Mouse (Mus musculus) cortical plate, adult 2 months (tissue): Measurements from ENCODE around the gene Gm5134. TPM values are rescaled to one million over a fixed set of nuclear protein-coding genes. Genes with fewer than 3 reads are reported as not detected.

Experiments
- H3K27ac ChIP-seq: fragments of 200-500 bp; 2 replicates; pipeline ENCODE4 v1.5.1; 2012; ENCODE audit warnings: low read length, control low read depth, inconsistent platforms; ENCODE audit not compliant: insufficient read depth
- H3K4me1 ChIP-seq: fragments of 200-500 bp; 2 replicates; pipeline ENCODE4 v1.6.1; 2011; ENCODE audit warnings: low read length; ENCODE audit not compliant: control insufficient read depth, insufficient read depth
- H3K4me3 ChIP-seq: fragments of 200-500 bp; 2 replicates; pipeline ENCODE4 v1.5.1; 2011; ENCODE audit warnings: mild to moderate bottlenecking, low read length, control low read depth; ENCODE audit not compliant: insufficient read depth
- CTCF ChIP-seq: fragments of 200-500 bp; IDR thresholded peaks from 2 replicates; pipeline ENCODE4 v1.5.1; 2011; ENCODE audit warnings: mild to moderate bottlenecking, control low read depth, low read length; ENCODE audit not compliant: insufficient read depth; ENCODE audit errors: extremely low read depth
- POLR2A ChIP-seq: fragments of 200-500 bp; IDR thresholded peaks from 2 replicates; pipeline ENCODE4 v1.6.1; 2011; ENCODE audit warnings: mild to moderate bottlenecking, low read length, control low read depth; ENCODE audit not compliant: insufficient read depth; ENCODE audit errors: extremely low read depth
- polyA plus RNA-seq: library from polyadenylated mRNA; depleted of rRNA; stranded (reverse); fragments of >200 nt; gene quantifications from 2 replicates; pipeline ENCODE4 v1.2.3, GENCODE M21; 2012

Gene Gm5134
- polyA plus RNA-seq, 1 experiment: 0.08 TPM

DNA sequence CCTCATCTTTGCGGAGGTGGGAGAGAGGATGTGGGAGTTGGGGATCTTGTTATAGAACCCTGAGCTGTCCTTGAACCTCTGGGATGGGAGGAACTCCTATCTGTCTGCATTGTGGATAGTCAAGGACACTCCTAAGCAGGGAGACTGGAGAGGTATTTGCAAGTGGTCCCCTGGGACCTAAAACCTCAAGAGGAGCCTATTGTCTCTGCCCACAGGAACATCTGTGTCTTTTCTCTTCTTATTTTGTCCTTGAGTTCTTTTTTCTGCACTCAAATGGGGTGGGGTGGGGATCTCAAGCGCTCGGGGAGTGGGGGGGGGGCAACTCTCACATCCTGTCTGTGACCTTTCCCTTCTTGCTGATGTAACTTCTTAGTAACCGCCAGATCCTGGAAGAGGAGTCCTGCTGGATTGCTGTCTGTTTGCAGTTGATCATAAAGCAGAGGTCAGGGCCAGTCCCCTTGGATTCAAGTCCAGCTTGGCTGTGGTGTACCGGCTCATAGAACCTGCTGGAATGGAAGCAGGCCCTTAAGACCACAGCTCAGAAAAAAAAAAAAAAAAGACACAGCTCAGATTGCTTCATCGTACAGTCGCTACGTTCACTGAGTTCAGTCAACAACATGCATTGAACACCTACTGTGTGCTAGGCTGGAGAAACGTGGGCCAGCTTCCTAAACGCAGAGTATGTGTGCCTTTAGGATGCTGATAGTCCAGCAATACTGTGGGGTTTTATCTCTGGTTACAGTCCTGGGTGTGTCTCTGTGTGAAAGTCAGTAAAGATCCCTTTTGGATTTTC is 16.3 kb upstream of the Gm5134 start:
- Histone ChIP-seq H3K27ac (no peak overlapping the region), H3K4me1 (peaks cover 4% of the 10 kb centered on the region), H3K4me3 (peak overlapping the region; percentile 77; the same call in 1 of the 2 replicates)
- no peak for TF ChIP-seq POLR2A
- no peak for TF ChIP-seq CTCF

DNA sequence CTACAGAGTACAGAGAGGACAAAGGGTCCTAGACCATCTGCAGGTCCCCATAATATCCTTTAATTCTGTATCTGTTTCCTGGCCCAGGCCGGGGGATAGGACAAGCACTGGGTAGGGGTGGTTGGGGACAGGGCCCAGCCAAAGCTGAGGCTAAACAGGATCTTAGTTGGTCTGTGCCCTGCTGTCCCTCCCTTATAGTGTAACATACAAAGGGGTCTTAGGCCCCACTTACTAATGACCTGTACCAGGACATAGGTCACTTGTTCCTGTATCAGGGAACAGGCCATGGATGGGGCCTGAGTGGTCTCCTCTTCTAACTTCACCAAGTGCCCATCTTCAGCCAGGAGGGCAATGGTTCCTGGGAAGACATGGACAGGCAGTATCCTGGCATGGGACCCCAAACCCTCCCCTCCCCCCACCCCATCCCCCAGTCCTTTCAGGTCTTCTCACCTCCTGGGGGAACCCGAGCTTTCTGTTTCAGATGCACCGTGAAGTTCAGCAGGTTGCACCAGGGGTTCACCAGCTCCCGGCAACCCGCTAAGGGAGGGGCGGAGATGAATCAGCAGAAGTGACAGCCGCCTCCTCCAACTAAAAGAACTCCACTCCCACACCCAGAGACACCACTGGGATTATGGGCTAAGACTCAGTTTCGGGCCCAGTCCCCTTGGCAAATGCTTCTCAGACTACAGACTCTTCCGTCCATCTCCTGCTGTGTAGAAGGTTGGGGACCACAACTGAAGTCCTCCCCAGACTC is 14.7 kb upstream of the Gm5134 start:
- H3K4me3 ChIP-seq: no peak overlapping the region
- no peak overlapping the region for H3K27ac ChIP-seq
- peaks cover 4% of the 10 kb centered on the region for H3K4me1 ChIP-seq
- TF ChIP-seq CTCF: no peak
- TF ChIP-seq POLR2A: no peak

DNA sequence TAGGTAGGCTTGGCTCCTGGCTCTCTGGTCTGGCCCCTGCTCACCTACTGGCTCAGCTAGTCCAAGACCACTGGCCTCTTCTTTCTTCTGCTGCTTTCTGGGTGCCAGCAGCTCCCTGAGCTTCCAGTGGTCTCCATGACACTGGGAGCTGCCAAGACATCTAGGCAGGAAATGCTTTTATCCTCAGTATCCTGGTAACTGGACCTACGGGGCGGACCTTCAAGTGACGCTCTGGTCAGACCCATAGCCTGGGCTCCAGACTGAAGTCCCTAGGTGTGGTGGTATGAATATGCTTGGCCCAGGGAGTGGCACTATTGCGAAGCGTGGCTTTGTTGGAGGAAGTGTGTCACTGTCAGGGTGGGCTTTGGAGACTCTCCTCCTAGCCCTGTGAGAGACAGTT is 13.8 kb upstream of the Gm5134 start, which contains the start of gene Gm867:
Gene Gm867 (minus strand): TSS at position 153 of the 400 bp plus-strand sequence.
- TF ChIP-seq POLR2A (no peak), CTCF (no peak)
- Histone ChIP-seq H3K27ac (no peak within 1 kb of the TSS), H3K4me1 (peaks cover 4% of the 10 kb centered on the region), H3K4me3 (no peak within 1 kb of the TSS)

DNA sequence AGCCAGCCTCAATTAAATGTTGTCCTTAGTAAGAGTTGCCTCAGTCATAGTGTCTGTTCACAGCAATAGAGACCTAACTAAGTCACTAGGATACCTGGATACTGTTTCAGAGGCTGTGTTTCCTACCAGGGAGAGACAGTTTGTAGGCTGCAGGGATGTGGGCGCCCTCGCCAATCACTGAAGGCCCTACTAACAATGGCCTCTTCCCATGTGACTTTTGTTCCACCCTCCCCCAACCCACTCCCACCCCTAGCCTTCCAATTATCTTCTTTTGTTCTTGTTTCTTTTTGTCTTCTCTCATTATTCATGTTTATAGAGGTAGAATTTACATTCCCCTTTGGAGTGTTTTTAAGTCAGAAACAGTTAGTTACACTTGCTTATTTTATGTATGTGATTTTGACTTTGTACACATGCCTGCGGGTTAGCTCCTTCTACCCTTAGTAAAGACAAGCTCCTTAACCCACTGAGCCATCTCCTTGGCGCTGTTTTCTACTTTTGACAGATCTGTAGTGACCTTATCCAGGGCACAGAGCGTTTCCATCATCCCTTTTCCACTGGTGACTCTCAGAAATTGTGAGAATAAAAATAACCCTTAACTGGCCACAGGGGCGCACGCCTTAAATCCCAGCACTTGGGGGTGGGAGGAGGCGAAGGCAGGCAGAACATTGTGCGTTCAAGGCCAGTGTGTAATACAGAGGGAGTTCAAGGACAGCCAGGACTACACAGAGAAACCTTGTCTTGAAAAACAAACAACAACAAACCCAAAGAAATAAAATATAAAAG is 13.1 kb upstream of the Gm5134 start:
- H3K4me1 ChIP-seq: peaks cover 4% of the 10 kb centered on the region
- no peak overlapping the region for H3K27ac ChIP-seq
- H3K4me3 ChIP-seq: no peak overlapping the region
- TF ChIP-seq POLR2A (no peak), CTCF (no peak)

DNA sequence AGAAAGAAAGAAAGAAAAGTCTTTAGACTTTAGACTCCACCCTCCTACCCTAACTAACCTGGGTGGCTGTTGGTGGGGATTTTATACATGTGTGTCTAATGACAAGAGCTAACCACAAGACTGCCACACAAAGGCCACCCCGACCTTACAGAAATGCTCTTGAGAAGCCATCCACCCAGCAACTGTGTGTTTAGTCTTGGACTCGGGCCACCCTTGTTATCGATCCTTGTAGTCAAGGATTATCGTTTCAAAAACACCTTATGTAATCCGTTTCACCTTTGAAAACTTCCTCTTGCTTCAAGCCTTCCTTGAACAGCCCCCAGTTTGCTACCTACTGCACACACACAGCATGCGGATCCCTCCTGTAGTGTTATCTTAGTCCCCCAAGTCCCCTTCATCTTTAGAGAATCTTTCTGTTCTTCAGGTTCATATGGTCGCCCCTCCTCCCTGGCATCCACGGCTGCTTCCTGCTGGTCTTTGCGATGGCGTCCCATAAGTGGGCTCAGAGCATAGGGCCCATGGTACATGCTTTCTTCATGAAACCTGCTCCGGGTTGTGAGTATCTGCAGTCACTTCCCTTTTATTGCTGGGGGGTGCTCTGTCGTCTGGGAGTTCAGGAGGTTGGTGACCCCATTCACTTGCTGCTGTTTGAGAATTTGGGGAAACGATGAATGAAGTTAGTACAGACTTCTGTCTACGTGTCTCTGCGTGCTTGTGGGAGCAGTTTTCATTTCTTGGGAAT is 11.4 kb upstream of the Gm5134 start, which contains the start of gene Vpreb3:
Gene Vpreb3 (plus strand): TSS at position 322 of the 742 bp plus-strand sequence.
- no peak within 1 kb of the TSS for H3K4me3 ChIP-seq
- H3K4me1 ChIP-seq: no peaks in the 10 kb centered on the region
- TF ChIP-seq CTCF (no peak), POLR2A (no peak)
- no peak within 1 kb of the TSS for H3K27ac ChIP-seq

DNA sequence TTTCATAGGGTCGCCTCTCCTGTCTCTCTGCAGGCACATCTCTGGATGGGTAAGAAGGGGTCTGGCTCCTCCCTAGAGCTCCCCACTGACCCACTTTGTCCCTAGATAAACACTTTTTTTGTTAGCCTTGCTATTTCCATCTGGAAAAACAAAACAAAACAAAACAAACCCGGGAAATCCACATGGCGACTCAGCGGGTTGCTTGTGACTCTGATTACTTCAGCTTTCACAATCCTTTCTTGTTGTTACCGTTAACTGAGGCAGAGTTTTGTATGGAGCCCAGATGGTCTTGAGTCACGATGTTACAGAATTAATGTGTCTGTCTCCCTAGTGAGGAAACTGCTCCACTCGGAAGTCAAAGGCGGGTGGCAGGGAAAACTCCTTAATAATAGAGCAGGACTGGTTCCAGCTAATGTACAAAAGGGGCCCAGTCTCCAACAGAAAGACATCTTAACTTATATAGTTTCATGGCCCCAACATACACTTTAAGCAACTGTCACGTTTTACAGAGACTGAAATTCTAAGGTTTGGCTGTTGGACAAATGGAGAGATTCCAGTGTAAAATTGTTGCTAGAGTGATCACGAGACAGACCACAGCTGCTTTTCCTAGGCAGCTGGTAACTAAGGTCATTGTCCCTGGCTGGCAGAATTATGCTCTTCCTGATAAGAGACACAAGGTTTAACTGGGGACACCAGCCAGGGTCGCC is 10.1 kb upstream of the Gm5134 start:
- Histone ChIP-seq H3K27ac (no peak overlapping the region), H3K4me3 (no peak overlapping the region)

DNA sequence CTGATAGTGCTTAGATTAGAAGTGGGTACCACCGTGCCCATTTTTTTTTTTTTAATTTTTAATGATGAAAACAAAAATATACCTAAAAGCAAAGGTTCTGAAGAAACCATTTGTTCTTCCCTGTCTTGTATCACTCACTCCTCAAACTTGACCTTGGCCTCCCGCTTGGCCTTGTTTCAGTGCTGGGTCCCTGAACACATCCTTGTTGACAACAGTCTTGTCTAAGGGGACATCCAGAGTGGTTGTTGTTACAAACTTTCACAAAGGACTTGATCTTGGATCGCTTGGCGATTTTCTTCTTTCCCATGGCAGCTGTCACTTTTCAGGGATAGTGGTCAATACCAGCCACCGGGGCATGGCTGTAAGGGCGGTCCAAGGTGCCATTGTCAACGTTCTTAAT is 9.1 kb upstream of the Gm5134 start:
- Histone ChIP-seq H3K4me3 (no peak overlapping the region), H3K4me1 (no peaks in the 10 kb centered on the region), H3K27ac (no peak overlapping the region)
- no peak for TF ChIP-seq POLR2A
- TF ChIP-seq CTCF: no peak

More for the DNA sequence above, 10.1 kb upstream of the Gm5134 start:
- TF ChIP-seq CTCF: no peak
- H3K4me1 ChIP-seq: no peaks in the 10 kb centered on the region

DNA sequence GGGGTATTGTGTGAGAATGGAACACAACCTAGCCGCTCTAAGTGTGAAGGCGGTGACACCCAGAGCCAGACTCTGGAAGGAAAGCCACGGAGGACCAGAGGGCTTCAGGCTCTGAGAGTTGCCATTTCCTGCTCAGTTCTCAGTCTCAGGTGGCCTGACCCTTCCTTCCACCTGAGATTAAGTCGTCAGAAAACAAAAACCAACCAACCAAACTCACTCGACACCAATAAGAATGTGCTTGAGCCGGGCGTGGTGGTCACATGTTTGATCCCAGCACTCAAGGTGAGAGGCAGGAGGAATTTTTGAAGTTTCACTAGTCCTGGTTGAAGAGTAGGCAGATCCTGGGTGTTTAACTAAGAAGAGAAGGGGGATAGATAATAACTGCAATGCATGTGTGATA is 8.4 kb upstream of the Gm5134 start:
- Histone ChIP-seq H3K4me1 (no peaks in the 10 kb centered on the region), H3K4me3 (no peak overlapping the region), H3K27ac (no peak overlapping the region)
- TF ChIP-seq CTCF (no peak), POLR2A (no peak)

DNA sequence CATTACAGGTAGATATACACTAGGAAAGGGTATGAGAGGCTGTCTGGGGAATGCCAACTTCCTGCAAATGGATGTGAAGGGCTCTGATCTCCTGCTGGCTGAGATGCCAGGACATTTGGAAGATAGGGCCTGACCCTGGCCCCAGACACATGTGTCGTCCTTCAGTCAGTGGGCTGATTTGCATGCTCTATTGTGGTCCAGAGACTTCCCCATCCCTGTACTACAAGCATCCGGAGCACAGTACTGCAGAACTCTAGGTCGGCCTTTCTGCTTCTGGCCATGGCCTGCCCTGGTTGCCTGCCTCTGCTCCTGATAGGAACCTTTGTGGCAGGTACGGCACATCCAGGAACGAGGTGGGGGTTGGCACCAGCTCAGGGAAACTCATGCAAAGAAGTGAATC is 6.2 kb upstream of the Gm5134 start:
- H3K4me3 ChIP-seq: no peak overlapping the region
- TF ChIP-seq POLR2A (no peak), CTCF (no peak)
- peaks cover 2% of the 10 kb centered on the region; the same call in 1 of the 2 replicates for H3K4me1 ChIP-seq
- no peak overlapping the region for H3K27ac ChIP-seq
